Mouse (Mus musculus) liver, embryonic 13.5 days (tissue): Measurements from ENCODE around the gene Gsx2. TPM values are rescaled to one million over a fixed set of nuclear protein-coding genes. Genes with fewer than 3 reads are reported as not detected.

Experiments used
- ATAC-seq: fragments of 200-750 bp; cut with Nextera tagmentation; 2 replicates; pipeline ENCODE4 v1.8.0; 2017; ENCODE audit warnings: low read depth, mild to moderate bottlenecking, moderate number of reproducible peaks, moderate library complexity
- DNase-seq: peaks from one replicate; pipeline ENCODE4 v3.0.0; 2022
- H3K27ac ChIP-seq: fragments of 300-500 bp; sonication (generic); 2 replicates; pipeline ENCODE4 v1.5.1; 2015; ENCODE audit warnings: moderate library complexity, mild to moderate bottlenecking, inconsistent platforms
- H3K27me3 ChIP-seq: fragments of 300-500 bp; sonication (generic); 2 replicates; pipeline ENCODE4 v1.6.1; 2015; ENCODE audit warnings: mild to moderate bottlenecking, inconsistent platforms
- H3K36me3 ChIP-seq: fragments of 300-500 bp; sonication (generic); 2 replicates; pipeline ENCODE4 v1.6.1; 2015; ENCODE audit warnings: mild to moderate bottlenecking, inconsistent platforms
- H3K4me1 ChIP-seq: fragments of 300-500 bp; sonication (generic); replicated peaks from 2 replicates; pipeline ENCODE4 v1.6.1; 2015; ENCODE audit warnings: inconsistent platforms
- H3K4me2 ChIP-seq: fragments of 300-500 bp; sonication (generic); 2 replicates; pipeline ENCODE4 v1.6.1; 2015; ENCODE audit warnings: inconsistent platforms, mild to moderate bottlenecking, moderate library complexity
- H3K4me3 ChIP-seq: fragments of 300-500 bp; sonication (generic); replicated peaks from 2 replicates; pipeline ENCODE4 v1.5.1; 2015; ENCODE audit warnings: mild to moderate bottlenecking, inconsistent platforms
- H3K9ac ChIP-seq: fragments of 300-500 bp; sonication (generic); 2 replicates; pipeline ENCODE4 v1.6.1; 2015; ENCODE audit warnings: mild to moderate bottlenecking, inconsistent platforms
- H3K9me3 ChIP-seq: fragments of 300-500 bp; sonication (generic); replicated peaks from 2 replicates; pipeline ENCODE4 v1.6.1; 2016; ENCODE audit warnings: inconsistent platforms
- WGBS: fragments of 180-500 bp; shearing (Covaris S2); methylation state at CpG from one replicate; pipeline ENCODE4 v1.1.7; 2015; ENCODE audit not compliant: insufficient replicate concordance; 5-methylcytosine and 5-hydroxymethylcytosine counted together
- polyA plus RNA-seq: library from polyadenylated mRNA; unstranded; fragments of >200 nt; fragmentation: Nextera tagmentation; extraction: Ambion mirVana; gene quantifications from 2 replicates; pipeline ENCODE4 v1.2.1, GENCODE M21; 2015

Gsx2 gene
- polyA plus RNA-seq, 1 experiment from 2014 or later: not detected

DNA sequence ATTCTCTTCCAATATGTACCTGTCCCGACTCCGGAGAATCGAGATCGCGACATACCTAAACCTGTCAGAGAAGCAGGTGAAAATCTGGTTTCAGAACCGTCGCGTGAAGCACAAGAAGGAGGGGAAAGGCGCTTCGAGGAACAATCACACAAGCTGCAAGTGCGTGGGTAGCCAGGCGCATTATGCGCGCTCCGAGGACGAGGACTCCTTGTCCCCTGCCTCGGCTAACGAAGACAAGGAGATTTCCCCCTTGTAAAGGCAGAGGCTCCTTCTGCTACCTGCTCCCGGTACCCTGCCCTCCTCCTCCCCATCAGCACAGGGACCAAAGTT is 1.6 kb downstream of the Gsx2 start:
- H3K4me1 ChIP-seq: 0 out of 2 replicates have a peak, but pooled peaks cover 4% of the 10 kb centered on the region
- WGBS: under 1% methylated on average over 18 of the region's 19 CpGs
- no peak for DNase-seq
- no peak overlapping the region for H3K4me3 ChIP-seq
- H3K27ac ChIP-seq: no peak overlapping the region
- H3K9me3 ChIP-seq: no peaks in the 10 kb centered on the region
- no peak overlapping the region for H3K9ac ChIP-seq
- no peak overlapping the region for H3K4me2 ChIP-seq
- no peaks in the 10 kb centered on the region for H3K36me3 ChIP-seq
- ATAC-seq: no peak
- H3K27me3 ChIP-seq: peaks cover 99% of the 10 kb centered on the region

- Histone ChIP-seq H3K4me2 (no peak overlapping the region), H3K27me3 (peaks cover 99% of the 10 kb centered on the region), H3K9ac (no peak overlapping the region), H3K9me3 (no peaks in the 10 kb centered on the region), H3K4me3 (no peak overlapping the region), H3K27ac (no peak overlapping the region), H3K36me3 (no peaks in the 10 kb centered on the region), H3K4me1 (0 out of 2 replicates have a peak, but pooled peaks cover 4% of the 10 kb centered on the region)
- DNase-seq (no peak), ATAC-seq (no peak)
- WGBS: 2% methylated on average over 7 of the region's 7 CpGs
Measured at GRCm38 (mm10) chr5:75079564-75079963, 4.2 kb downstream of the Gsx2 start.

- no peaks in the 10 kb centered on the region for H3K36me3 ChIP-seq
- H3K4me2 ChIP-seq: no peak overlapping the region
- H3K9me3 ChIP-seq: no peaks in the 10 kb centered on the region
- no peak overlapping the region for H3K9ac ChIP-seq
- 8% methylated on average over 6 of the region's 6 CpGs for WGBS
- H3K4me3 ChIP-seq: no peak overlapping the region
- H3K4me1 ChIP-seq: no peaks in the 10 kb centered on the region
- ATAC-seq (no peak), DNase-seq (no peak)
- H3K27ac ChIP-seq: no peak overlapping the region
- peaks cover 98% of the 10 kb centered on the region for H3K27me3 ChIP-seq
Measured at GRCm38 (mm10) chr5:75082439-75082838, 7.0 kb downstream of the Gsx2 start.

DNA sequence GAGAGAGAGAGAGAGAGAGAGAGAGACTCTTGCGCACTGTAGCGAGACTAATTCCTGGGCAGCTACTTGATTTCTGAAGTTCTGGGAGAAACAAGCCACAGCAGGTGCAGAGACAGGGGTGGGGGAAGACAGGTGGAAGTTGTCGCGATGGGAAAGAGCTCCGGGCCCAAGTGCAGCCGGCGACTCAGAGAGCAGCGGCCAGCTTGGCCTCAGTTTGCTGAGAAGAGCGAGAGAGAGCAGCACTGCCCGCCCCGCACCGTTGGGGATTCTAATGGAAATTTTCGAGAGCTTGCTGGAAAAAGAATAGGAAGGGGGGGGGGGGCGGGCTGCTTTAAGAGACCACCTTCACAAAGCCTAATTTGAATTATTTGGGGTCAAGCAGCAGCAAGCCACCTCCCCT is 7.7 kb downstream of the Gsx2 start:
- Histone ChIP-seq H3K4me1 (no peaks in the 10 kb centered on the region), H3K27me3 (peaks cover 95% of the 10 kb centered on the region), H3K36me3 (no peaks in the 10 kb centered on the region), H3K9ac (no peak overlapping the region), H3K9me3 (no peaks in the 10 kb centered on the region), H3K4me2 (no peak overlapping the region), H3K4me3 (no peak overlapping the region), H3K27ac (no peak overlapping the region)
- DNase-seq: no peak
- no peak for ATAC-seq
- under 1% methylated on average over 14 of the region's 14 CpGs for WGBS

GRCm38 (mm10) chr5:75083591-75084392 is 8.4 kb downstream of the Gsx2 start:
- H3K27ac ChIP-seq: no peak overlapping the region
- no peak for ATAC-seq
- H3K9ac ChIP-seq: no peak overlapping the region
- H3K9me3 ChIP-seq: no peaks in the 10 kb centered on the region
- no peaks in the 10 kb centered on the region for H3K4me1 ChIP-seq
- 2% methylated on average over 27 of the region's 27 CpGs for WGBS
- H3K4me3 ChIP-seq: no peak overlapping the region
- no peaks in the 10 kb centered on the region for H3K36me3 ChIP-seq
- H3K27me3 ChIP-seq: peaks cover 90% of the 10 kb centered on the region
- no peak overlapping the region for H3K4me2 ChIP-seq
- DNase-seq: no peak

DNA sequence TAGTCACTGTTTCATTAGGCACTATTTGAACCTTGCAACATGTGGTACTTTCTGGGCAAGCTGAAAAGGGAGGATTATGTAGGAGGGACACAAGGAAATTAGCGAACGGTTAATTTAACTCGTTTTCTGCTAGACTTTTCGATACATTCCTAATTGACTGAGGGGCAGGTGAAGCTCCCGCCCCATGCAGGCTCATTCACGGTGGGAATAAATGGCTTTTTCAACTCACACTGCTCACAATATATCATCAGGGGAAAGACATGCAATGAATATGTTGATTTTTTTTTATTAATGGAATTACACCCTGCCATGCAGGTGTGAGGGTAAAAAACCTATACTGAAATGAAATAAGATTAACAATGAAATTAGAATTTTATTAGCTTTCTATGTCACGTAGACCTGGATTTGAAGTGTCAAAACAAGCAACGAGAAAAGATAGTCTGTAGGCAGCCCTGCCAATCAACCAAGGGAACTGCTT is 9.0 kb downstream of the Gsx2 start:
- whole genome bisulfite sequencing: 5% methylated on average over 8 of the region's 8 CpGs
- no peak overlapping the region for H3K4me3 ChIP-seq
- H3K4me2 ChIP-seq: no peak overlapping the region
- H3K9ac ChIP-seq: no peak overlapping the region
- DNase-seq (no peak), ATAC-seq (no peak)
- peaks cover 88% of the 10 kb centered on the region for H3K27me3 ChIP-seq
- no peaks in the 10 kb centered on the region for H3K9me3 ChIP-seq
- no peaks in the 10 kb centered on the region for H3K36me3 ChIP-seq
- H3K27ac ChIP-seq: no peak overlapping the region
- no peaks in the 10 kb centered on the region for H3K4me1 ChIP-seq

DNA sequence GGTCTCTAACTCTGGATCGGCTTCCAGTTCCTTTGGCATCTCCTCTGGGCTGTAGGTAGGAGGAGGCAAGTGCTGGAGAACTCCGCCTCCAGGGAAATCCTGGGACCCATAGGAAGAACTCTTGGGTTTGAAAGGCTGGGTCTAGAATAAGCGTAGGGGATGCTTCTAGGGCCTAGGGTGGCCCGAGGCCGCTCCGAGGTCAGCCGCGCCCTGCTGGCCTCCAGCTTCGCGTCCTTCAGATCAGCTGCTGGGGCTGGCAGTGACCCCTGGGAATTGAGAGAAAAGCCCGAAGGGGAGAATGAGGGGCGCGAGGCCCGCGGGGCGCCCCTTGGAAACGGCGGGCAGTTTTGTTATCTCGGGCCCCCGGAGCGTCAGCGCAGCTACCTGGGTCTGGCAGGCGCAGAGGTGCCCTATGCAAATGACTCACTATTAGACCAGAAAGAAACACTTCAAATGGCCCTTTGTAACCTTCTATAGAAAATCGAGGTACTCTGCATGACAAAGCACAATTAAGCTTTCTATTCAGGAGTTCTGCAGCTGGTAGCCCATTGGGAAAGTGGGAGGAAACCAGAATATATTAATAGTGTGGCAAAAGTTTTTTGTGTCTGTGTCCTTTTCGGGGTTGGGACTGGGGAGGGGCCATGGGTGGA is 9.6 kb downstream of the Gsx2 start:
- H3K4me2 ChIP-seq: no peak overlapping the region
- no peak overlapping the region for H3K4me3 ChIP-seq
- no peak overlapping the region for H3K27ac ChIP-seq
- H3K4me1 ChIP-seq: no peaks in the 10 kb centered on the region
- no peak overlapping the region for H3K9ac ChIP-seq
- H3K27me3 ChIP-seq: peaks cover 83% of the 10 kb centered on the region
- H3K9me3 ChIP-seq: no peaks in the 10 kb centered on the region
- WGBS: 4% methylated on average over 25 of the region's 25 CpGs
- no peaks in the 10 kb centered on the region for H3K36me3 ChIP-seq
- no peak for ATAC-seq
- no peak for DNase-seq

- DNase-seq: no peak
- no peaks in the 10 kb centered on the region for H3K4me1 ChIP-seq
- no peak overlapping the region for H3K27ac ChIP-seq
- H3K9ac ChIP-seq: no peak overlapping the region
- WGBS: 3% methylated on average over 17 of the region's 17 CpGs
- no peak overlapping the region for H3K4me2 ChIP-seq
- H3K9me3 ChIP-seq: no peaks in the 10 kb centered on the region
- ATAC-seq: no peak
- H3K4me3 ChIP-seq: no peak overlapping the region
- H3K27me3 ChIP-seq: peaks cover 78% of the 10 kb centered on the region
- H3K36me3 ChIP-seq: no peaks in the 10 kb centered on the region
Measured at GRCm38 (mm10) chr5:75085521-75085875, 10.1 kb downstream of the Gsx2 start.

- Histone ChIP-seq H3K36me3 (no peaks in the 10 kb centered on the region), H3K27ac (no peak overlapping the region), H3K9ac (no peak overlapping the region), H3K4me2 (no peak overlapping the region), H3K4me1 (no peaks in the 10 kb centered on the region), H3K27me3 (peaks cover 74% of the 10 kb centered on the region), H3K9me3 (no peaks in the 10 kb centered on the region), H3K4me3 (no peak overlapping the region)
- WGBS: 11% methylated on average over 4 of the region's 4 CpGs
- DNase-seq (no peak), ATAC-seq (no peak)
Measured at GRCm38 (mm10) chr5:75085906-75086305, 10.5 kb downstream of the Gsx2 start.

- Histone ChIP-seq H3K4me2 (no peak overlapping the region), H3K9me3 (no peaks in the 10 kb centered on the region), H3K27ac (no peak overlapping the region), H3K4me1 (no peaks in the 10 kb centered on the region), H3K36me3 (no peaks in the 10 kb centered on the region), H3K9ac (no peak overlapping the region), H3K4me3 (no peak overlapping the region), H3K27me3 (no peaks in the 10 kb centered on the region)
- DNase-seq (no peak), ATAC-seq (no peak)
- 62% methylated on average over 3 of the region's 3 CpGs for WGBS
Measured at GRCm38 (mm10) chr5:75106511-75106910, 31.1 kb downstream of the Gsx2 start.

DNA sequence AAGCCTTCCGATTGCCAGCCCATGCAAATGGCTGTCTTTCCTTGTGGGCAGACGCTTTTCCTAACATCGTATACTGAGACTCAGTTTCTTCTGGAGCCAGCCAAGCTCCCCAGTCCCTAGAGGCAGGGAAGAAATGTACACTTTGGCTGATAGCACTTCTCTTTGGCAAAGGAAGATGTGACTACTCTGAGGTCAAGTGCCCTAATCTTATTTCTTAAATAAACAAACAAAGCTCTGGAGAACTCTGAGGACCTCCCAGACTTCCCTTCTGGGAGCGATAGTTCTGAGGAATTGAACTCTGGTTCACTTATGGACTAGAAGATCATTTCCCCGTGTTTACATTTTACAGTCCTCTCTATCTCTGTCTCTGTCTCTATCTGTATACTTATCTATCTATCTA is 34.0 kb downstream of the Gsx2 start:
- ATAC-seq (no peak), DNase-seq (no peak)
- WGBS: 35% methylated on average over 5 of the region's 5 CpGs
- Histone ChIP-seq H3K4me1 (no peaks in the 10 kb centered on the region), H3K4me3 (no peak overlapping the region), H3K9me3 (no peaks in the 10 kb centered on the region), H3K27me3 (no peaks in the 10 kb centered on the region), H3K4me2 (no peak overlapping the region), H3K27ac (no peak overlapping the region), H3K36me3 (no peaks in the 10 kb centered on the region), H3K9ac (no peak overlapping the region)

DNA sequence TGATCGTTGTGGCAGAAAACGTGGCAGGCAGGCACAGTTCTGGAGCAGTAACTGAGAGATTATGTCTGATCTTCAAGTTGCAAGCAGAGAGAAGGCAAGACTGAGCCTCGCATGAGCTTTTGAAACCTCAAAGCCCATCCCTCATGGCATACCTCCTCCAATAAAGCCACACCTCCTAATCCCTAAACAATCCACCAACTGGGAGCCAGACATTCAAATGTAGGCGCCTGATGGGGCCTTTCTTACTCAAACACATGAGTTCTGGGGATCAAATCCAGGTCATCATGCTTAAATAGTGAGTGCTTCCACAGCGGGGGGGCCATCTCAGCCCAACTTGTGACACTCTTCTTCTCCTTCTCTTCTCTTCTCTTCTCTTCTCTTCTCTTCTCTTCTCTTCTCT is 36.4 kb downstream of the Gsx2 start:
- Histone ChIP-seq H3K27me3 (no peaks in the 10 kb centered on the region), H3K9me3 (no peaks in the 10 kb centered on the region), H3K4me1 (no peaks in the 10 kb centered on the region), H3K9ac (no peak overlapping the region), H3K4me3 (no peak overlapping the region), H3K36me3 (no peaks in the 10 kb centered on the region), H3K4me2 (no peak overlapping the region), H3K27ac (no peak overlapping the region)
- DNase-seq: no peak
- 43% methylated on average over 5 of the region's 5 CpGs for WGBS
- ATAC-seq: no peak
